Mouse (Mus musculus) liver, adult 2 months (tissue): ENCODE results near the gene Hsd17b11.

Experiments
- CTCF ChIP-seq: fragments of 200-500 bp; IDR thresholded peaks from 2 replicates; pipeline ENCODE4 v1.5.1; 2011; ENCODE audit warnings: low read depth, low read length, control low read depth
- POLR2A ChIP-seq: fragments of 200-500 bp; IDR thresholded peaks from 2 replicates; pipeline ENCODE4 v1.6.1; 2011; ENCODE audit warnings: low read length, control low read depth; ENCODE audit not compliant: insufficient read depth; ENCODE audit errors: extremely low read depth

DNA sequence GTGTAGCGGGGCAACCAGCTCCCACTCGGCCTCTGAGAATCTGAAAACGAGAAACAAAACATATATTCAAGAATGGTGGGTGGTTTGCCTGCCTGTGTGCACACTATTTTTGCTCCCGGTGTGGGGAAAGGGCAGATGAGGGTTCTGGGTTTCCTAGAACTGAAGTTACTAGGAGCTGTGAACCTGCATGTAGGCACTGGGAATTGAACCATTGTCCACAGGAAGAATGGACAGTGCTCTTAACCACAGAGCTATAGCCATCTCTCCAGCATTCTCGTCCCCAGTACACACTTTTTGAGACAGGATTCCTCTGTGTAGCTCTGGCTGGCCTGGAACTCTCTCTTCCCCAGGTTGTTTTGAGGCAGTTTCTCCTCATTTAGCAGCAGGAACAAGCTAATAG lies 839 bp upstream of the Hsd17b11 start:
- no peak for TF ChIP-seq CTCF
- no peak for TF ChIP-seq POLR2A
